Mouse (Mus musculus): ENCODE results near the gene Ubxn2a. TPM values are rescaled to one million over a fixed set of nuclear protein-coding genes. Genes with fewer than 3 reads are reported as not detected.

Gene Ubxn2a
- polyA plus RNA-seq (2021): 27.7 TPM

DNA sequence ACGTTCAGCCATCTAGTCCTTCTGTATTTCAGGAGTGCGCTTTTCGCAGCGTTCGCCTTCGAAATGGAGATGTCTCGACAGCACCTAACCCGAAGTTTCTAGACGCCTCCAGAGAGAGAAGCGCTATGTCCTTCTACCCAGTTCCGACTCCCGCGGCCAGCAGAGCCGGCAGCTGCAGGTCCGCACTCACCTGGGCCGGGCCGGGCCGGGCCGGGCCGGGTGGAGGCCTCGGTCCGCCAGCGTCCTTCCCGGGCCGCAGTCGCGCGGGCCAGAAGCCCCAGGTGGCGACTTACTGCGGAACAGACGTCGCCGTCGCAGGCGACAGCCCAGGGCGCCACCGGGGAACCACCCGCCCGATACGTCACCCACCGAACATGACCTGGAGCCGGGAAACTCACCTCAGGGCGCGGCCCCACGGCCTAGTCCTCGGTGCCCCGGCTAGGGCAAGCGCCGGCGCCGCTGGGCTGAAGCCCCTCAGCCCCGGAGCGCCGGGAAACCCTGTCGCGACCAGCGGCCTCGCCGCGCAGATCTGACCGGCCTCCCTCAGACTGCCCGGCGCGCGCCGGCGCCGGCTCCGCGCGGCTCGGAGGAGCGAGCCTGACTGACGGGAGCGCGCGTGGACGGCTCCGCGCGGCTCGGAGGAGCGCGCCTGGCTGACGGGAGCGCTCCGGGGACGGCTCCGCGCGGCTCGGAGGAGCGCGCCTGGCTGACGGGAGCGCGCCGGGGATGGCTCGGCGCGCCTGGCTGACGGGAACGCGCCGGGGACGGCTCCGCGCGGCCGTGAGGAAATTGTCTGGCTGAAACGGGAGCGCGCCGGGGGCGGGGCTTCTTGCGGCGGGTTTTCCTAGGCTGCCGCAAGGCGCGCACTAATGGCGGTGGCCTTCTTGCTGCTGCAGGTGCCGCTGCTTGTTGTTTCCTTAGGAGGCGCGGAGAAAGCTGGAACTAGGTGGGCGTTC lies at the start of gene Ubxn2a:
Gene Ubxn2a, minus strand, starts transcription at position 755 of the 956 bp plus-strand sequence.
- POLR2A ChIA-PET: interaction anchor here (1.3 kb wide), 1 partner anchor 19 kb away, joined by 4 read pairs; no protein-coding TSS in a partner anchor
- DNase-seq (ENCODE audit: low read depth, low spot score) (no peak), ATAC-seq (peak; percentile 73)
- no peak for TF ChIP-seq CTCF (IDR thresholded peaks at IDR 0.05)
- no peaks in the 10 kb centered on the region for H3K27me3 ChIP-seq
- in situ Hi-C loops (cut with MboI; ENCODE audit: low pct_unique_long_range_greater_than_20kb): no loop called here
- CTCF ChIA-PET: no interaction called here

DNA sequence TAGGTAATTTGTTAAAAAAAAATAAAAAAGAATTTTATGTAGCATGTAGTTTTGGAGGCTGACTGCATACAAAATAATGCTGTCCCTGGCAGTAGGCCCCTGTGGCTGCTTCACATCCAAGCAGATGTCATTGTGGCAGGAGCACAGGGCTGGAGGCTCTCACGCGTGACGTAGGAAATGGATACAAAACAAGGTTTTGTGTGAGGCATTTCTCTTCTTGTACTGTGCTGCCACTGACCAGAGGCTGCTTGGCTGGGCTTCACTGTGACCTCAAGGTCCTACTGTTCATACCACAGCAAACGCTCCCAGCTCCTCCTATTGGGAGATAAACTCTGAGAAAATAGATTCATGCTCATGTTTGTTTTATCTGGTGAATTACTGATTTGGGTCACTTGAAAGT lies 45.7 kb upstream of the Ubxn2a start:
- ChIA-PET POLR2A (no interaction called here), CTCF (no interaction called here)
- H3K27me3 ChIP-seq: no peaks in the 10 kb centered on the region
- in situ Hi-C loops (cut with MboI; ENCODE audit: low pct_unique_long_range_greater_than_20kb): no loop called here
- TF ChIP-seq CTCF (IDR thresholded peaks at IDR 0.05): no peak
- DNase-seq (ENCODE audit: low read depth, low spot score) (no peak), ATAC-seq (no peak)

DNA sequence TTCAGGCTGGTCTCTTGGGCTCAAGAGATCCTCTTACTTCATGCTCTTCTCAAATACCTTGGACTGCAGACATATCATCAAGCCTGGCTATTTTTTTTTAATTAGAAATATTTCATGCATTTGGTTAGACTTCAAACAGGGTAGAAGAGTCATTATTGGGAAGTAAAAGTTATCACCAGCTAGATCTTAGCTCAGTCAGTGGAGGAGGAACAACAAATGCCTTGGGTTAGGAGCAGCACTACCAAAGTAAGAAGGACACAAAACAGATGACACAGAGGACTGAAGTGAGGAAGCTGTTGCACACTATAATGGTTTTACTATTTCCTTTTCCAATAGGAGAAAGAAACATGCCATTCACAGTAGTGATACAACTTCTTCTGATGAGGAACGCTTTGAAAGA lies 44.8 kb upstream of the Ubxn2a start:
- in situ Hi-C loops (cut with MboI; ENCODE audit: low pct_unique_long_range_greater_than_20kb): no loop called here
- H3K27me3 ChIP-seq: no peaks in the 10 kb centered on the region
- CTCF ChIA-PET: no interaction called here
- ATAC-seq (no peak), DNase-seq (ENCODE audit: low read depth, low spot score) (no peak)
- POLR2A ChIA-PET: no interaction called here
- TF ChIP-seq CTCF (IDR thresholded peaks at IDR 0.05): no peak

DNA sequence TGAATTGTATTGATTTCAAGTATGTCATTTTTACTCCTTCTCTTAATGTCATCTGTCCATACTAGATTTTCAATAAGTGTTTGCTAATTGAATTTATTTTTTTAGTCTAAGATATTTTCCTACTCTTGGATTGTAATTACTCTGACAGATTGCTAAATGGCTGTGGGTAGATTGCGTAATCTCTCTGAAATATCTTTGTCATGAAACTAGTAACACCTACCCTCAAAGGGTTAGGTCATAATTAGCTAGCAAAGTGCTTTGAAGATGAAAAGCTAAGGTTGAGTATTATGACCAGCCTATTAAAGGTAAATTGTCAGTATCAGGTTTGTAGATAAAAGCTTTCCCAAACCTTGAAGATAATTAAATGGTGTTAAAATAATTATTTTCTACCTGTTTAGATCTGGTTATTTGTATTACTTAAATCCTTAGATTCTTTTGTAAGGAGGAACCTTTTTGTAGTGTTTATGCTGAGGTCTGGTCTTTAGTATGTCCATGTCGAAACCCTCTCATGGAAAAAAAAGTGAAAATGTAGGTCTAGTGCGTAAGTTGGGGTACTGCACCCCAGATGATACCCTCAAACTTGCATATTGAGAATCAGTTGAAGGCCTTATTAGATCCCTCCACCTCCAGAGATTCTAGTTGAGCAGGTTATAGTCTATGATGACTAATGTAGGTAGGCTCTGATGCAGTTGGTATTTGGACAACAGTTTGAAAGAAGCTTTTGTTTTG lies 23.5 kb upstream of the Ubxn2a start:
- DNase-seq (ENCODE audit: low read depth, low spot score) (no peak), ATAC-seq (no peak)
- H3K27me3 ChIP-seq: no peaks in the 10 kb centered on the region
- in situ Hi-C loops (cut with MboI; ENCODE audit: low pct_unique_long_range_greater_than_20kb): no loop called here
- ChIA-PET CTCF (interaction anchor here (0.7 kb wide), 1 partner anchor 20 kb away, joined by 3 read pairs; no protein-coding TSS in a partner anchor), POLR2A (interaction anchor here (1.1 kb wide), 1 partner anchor 14 kb away, joined by 3 read pairs; the partner anchor contains the start of gene Atad2b)
- TF ChIP-seq CTCF (IDR thresholded peaks at IDR 0.05): no peak

DNA sequence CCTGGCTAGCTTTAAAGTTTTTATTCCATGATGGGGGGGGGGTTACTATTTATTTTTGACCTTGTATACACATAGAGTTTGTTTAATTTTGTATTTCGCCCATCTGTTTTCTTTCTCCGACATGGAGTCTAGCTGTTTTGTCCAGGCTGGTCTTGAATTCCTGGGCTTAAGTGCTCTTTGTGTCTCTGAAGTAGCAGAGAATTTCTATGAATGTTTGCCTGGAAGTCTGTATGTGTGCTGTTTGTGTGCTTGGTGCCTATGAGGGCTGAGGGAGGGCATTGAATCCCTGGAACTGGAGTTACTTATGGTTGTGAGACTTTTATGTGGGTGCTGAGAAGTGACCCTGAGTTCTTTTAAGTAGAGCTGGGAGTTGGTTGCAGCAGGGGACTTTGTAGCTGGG lies 20.7 kb upstream of the Ubxn2a start:
- CTCF ChIA-PET: no interaction called here
- H3K27me3 ChIP-seq: no peaks in the 10 kb centered on the region
- DNase-seq (ENCODE audit: low read depth, low spot score): no peak
- in situ Hi-C loops (cut with MboI; ENCODE audit: low pct_unique_long_range_greater_than_20kb): no loop called here
- no peak for ATAC-seq
- TF ChIP-seq CTCF (IDR thresholded peaks at IDR 0.05): no peak
- POLR2A ChIA-PET: interaction anchor here (0.6 kb wide), 1 partner anchor 86 kb away, joined by 3 read pairs; no protein-coding TSS in a partner anchor

GRCm38 (mm10) chr12:4917805-4918591 lies 10.5 kb upstream of the Ubxn2a start:
- H3K27me3 ChIP-seq: no peaks in the 10 kb centered on the region
- in situ Hi-C loops (cut with MboI; ENCODE audit: low pct_unique_long_range_greater_than_20kb): loop anchor here (10.0 kb wide), 1 partner anchor 343 kb away; no protein-coding TSS in a partner anchor
- ATAC-seq: peak; percentile 46
- POLR2A ChIA-PET: interaction anchor here (0.6 to 1.2 kb wide), 5 partner anchors 14 to 94 kb away, joined by 3 read pairs; no protein-coding TSS in a partner anchor
- no peak for TF ChIP-seq CTCF (IDR thresholded peaks at IDR 0.05)
- CTCF ChIA-PET: interaction anchor here (0.7 to 2.0 kb wide), 2 partner anchors 8 to 12 kb away, joined by 3 to 5 read pairs; no protein-coding TSS in a partner anchor
- DNase-seq (ENCODE audit: low read depth, low spot score): no peak

DNA sequence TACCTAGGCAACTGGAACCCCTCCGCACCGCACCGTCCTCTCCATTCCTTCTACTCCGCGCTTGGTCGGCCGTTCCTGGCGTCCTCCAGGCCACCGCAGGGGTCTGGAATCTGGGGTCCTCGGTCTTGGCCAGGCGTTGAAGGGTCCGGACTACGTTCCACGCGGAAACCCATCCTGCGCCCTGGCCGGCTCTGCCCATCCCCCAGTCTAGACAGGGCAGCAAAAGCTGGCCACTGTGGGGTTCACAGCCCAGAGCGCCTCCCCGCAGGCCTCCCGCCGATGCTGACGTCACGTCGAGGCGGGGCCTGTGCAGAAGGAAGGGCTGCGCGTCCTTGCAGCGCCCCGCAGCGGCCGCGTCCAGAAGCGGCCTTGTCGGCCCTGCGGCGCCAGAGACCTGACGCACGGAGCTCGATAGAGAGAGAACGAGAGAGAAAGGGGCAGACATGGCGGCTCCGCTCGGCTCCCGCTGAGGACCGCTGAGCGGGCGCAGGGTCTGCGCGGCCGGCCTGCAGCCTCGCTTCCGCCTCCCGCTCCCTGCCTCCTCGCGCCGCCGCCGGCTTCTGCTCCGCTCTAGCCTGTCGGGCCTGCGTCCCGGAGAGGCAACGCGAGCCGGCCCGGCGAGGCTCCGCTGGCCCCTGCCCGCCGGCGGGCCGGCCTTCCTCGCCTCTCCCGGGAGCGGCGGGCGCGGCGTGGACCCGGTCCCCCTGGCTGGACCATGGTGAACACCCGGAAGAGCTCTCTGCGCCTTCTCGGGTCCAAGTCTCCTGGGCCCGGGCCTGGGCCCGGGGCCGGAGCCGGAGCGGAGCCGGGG lies 9.7 kb upstream of the Ubxn2a start, which contains the start of gene Atad2b:
Gene Atad2b, plus strand, starts transcription at position 360 of the 811 bp plus-strand sequence.
- CTCF ChIA-PET: interaction anchor here (0.7 to 2.0 kb wide), 2 partner anchors 9 to 12 kb away, joined by 3 to 5 read pairs; no protein-coding TSS in a partner anchor
- peak; percentile 100 for TF ChIP-seq CTCF (IDR thresholded peaks at IDR 0.05)
- POLR2A ChIA-PET: interaction anchor here (0.6 to 1.2 kb wide), 4 partner anchors 15 to 447 kb away, joined by 3 to 5 read pairs (median 3); no protein-coding TSS in a partner anchor
- ATAC-seq (peak; percentile 94), DNase-seq (ENCODE audit: low read depth, low spot score) (peak; percentile 68)
- H3K27me3 ChIP-seq: no peaks in the 10 kb centered on the region
- in situ Hi-C loops (cut with MboI; ENCODE audit: low pct_unique_long_range_greater_than_20kb): loop anchor here (10.0 kb wide), 1 partner anchor 342 kb away; no protein-coding TSS in a partner anchor

DNA sequence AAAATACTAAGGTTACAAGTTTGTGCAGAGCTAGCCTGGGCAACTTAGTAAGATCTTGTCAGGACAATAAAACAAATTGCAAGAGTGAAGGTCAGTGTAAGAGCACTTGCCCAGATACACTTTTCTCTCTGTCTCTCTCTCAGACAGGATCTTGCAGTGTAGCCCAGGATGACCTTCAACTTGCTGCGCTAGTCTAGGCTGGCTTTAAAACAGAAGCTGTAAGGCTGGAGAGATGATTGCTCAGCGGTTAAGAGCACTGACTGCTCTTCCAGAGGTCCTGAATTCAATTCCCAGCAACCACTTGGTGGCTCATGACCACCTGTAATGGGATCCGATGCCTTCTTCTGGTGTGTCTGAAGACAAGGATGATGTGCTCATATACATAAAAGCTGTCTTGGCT lies 7.4 kb upstream of the Ubxn2a start:
- ChIA-PET CTCF (interaction anchor here (0.8 kb wide), 1 partner anchor 9 kb away, joined by 3 read pairs; no protein-coding TSS in a partner anchor), POLR2A (no interaction called here)
- DNase-seq (ENCODE audit: low read depth, low spot score) (no peak), ATAC-seq (no peak)
- TF ChIP-seq CTCF (IDR thresholded peaks at IDR 0.05): no peak
- in situ Hi-C loops (cut with MboI; ENCODE audit: low pct_unique_long_range_greater_than_20kb): loop anchor here (10.0 kb wide), 1 partner anchor 340 kb away; no protein-coding TSS in a partner anchor
- H3K27me3 ChIP-seq: no peaks in the 10 kb centered on the region

- no peak for TF ChIP-seq CTCF (IDR thresholded peaks at IDR 0.05)
- CTCF ChIA-PET: no interaction called here
- DNase-seq (ENCODE audit: low read depth, low spot score) (no peak), ATAC-seq (no peak)
- in situ Hi-C loops (cut with MboI; ENCODE audit: low pct_unique_long_range_greater_than_20kb): loop anchor here (10.0 kb wide), 1 partner anchor 340 kb away; no protein-coding TSS in a partner anchor
- H3K27me3 ChIP-seq: no peaks in the 10 kb centered on the region
- POLR2A ChIA-PET: no interaction called here
These were observed 6.9 kb upstream of the Ubxn2a start for GRCm38 (mm10) chr12:4914441-4914840.
